Mouse (Mus musculus) spleen, adult 12 weeks (tissue): ENCODE results near the gene Nme6.
"Not testable (repeated sequence)": the region's sequence is repeated elsewhere in the genome, so short reads cannot be mapped to it uniquely, and the experiment has no call there.

Experiments
- DNase-seq: peaks from one replicate; pipeline ENCODE4 v3.0.0; 2022; ENCODE audit warnings: low spot score

Gene Nme6

GRCm38 (mm10) chr9:109832391-109833087 is at the start of gene Nme6:
TSS of gene Nme6 (plus strand) at chr9:109832749.
- peak; percentile 88 for DNase-seq

- DNase-seq = not testable (repeated sequence)
Observed at GRCm38 (mm10) chr9:109790570-109790969, 42.0 kb upstream of the Nme6 start, which contains the start of gene Fbxw27. TSS of gene Fbxw27 (minus strand) at chr9:109790670.

- no peak for DNase-seq
Observed at GRCm38 (mm10) chr9:109795221-109795620, 37.3 kb upstream of the Nme6 start.

DNA sequence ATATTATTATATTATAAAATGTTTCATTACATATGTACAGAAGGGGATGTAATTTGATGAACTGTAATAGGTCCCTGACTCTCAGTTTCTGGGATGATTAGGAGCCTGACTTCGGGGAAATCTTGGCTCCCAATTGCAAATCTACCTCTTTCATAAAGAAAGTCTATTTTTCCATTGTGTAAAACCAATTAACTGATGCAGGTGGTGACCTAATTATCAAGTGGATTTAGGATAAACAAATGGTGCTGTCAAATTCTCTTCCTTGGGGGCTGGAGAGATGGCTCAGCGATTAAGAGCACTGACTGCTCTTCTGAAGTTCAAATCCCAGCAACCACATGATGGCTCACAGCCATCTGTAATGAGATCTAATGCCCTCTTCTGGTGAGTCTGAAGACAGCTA is 36.7 kb upstream of the Nme6 start:
- DNase-seq = no peak

DNA sequence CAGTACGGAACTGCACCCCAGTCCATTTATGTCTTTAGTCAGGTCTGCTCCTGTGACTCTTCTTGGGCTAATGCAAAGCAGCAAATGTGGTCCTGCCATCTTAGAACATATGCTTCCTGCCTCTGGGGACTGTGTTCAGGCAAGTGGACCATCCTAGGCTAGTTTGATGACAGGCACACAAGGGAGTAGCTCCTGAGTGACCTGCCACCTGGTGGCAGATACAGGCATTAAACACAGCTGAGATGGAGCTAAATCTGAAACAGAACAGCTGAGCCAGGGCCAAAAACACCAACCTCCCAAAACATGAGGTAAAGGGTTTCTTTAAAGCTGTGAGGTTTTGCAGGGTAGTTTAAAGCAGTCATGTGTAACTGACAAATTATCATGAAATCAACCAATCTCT is 34.5 kb upstream of the Nme6 start:
- no peak for DNase-seq

GRCm38 (mm10) chr9:109805596-109805995 is 27.0 kb upstream of the Nme6 start:
- DNase-seq = not testable (repeated sequence)

DNA sequence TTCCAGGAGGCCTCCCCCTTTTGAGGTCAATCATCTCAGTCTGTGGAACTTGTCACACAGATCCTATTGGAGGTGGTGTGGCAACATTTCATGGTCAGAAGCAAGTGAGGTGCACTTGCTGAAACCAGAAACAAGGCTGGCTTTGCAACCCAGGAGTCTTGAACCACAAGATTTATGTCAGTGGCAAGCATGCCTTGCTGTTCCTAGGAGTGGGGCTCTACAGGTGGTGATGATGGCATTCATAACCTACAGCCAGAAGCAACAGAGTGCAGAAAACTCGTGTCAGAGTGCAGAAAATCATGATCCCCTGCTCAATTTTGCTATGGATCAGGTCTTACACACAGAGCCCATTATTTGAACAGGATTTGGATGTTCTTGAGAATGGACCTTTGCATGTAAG is 26.3 kb upstream of the Nme6 start:
- no peak for DNase-seq

GRCm38 (mm10) chr9:109806695-109807293 is 25.8 kb upstream of the Nme6 start:
- no peak for DNase-seq

DNA sequence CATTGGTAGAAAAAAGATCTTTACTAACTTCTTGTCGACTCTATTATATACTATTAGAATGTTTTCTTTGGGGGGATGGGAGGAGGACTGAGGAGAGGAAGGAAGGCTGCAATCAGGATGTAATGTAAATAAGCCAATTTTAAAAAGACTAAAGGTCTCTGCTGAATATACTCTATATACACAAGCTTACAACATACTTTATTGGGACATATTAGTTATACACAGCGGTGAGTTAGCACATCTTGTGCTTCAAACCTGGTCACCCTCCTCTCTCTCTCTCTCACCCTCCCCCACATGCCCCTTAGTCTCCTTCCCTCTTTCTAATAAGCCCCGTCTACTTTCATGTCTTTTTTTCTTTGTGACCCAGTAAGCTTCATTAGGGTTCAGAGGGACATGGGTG is 24.7 kb upstream of the Nme6 start:
- no peak for DNase-seq

GRCm38 (mm10) chr9:109811980-109812379 is 20.6 kb upstream of the Nme6 start, which contains the start of gene Spink8:
TSS of gene Spink8 (plus strand) at chr9:109812280.
- no peak for DNase-seq

DNA sequence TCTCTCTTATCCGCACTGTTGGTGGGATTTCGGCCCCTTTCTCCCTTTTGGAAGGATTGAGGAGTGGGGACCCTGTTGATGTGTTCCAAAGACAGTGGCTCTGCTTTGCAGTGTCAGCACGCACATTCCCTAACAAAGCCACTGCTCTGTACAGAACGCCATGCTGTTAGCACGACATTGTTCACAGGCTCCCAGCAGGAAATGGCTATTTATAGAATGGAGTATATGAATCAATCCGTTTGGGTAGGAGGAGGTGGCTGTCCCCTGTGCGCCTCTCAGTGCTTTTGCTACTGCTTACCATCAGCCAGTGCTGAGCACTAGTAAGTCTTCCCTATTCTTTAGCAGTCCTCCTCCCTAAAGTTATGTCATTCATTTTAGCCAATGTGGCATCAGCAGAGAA is 19.1 kb upstream of the Nme6 start:
- DNase-seq = no peak

GRCm38 (mm10) chr9:109816341-109816740 is 16.2 kb upstream of the Nme6 start:
- DNase-seq = no peak

- DNase-seq = no peak
Observed at GRCm38 (mm10) chr9:109825739-109826138, 6.8 kb upstream of the Nme6 start.

GRCm38 (mm10) chr9:109826181-109826580 is 6.4 kb upstream of the Nme6 start:
- DNase-seq = no peak

GRCm38 (mm10) chr9:109833088-109833412 is 501 bp downstream of the Nme6 start:
- DNase-seq = no peak

- DNase-seq = no peak
Observed at GRCm38 (mm10) chr9:109849312-109849758, 16.8 kb downstream of the Nme6 start, which contains the start of gene Camp. TSS of gene Camp (minus strand) at chr9:109849617.

DNA sequence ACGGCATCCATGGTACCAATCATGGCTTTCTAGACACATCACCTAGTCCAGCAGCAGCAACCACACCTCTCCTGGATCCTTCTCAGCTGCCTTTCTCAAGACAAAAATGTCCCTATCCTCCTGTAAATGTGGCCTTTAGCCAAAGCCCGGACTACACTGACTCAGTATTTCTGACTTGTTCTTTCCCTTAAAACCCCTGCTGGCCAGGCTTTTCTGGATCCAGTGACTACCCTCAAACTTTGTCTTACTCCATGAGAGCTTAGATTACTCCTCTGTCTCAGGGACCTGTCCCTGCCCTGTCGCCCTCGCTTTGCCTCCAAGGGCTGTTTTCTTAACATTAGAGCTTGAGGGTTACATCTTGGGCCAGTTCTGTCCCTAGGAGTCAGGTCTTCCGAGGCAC is 17.6 kb downstream of the Nme6 start:
- no peak for DNase-seq

- DNase-seq = no peak
Observed at GRCm38 (mm10) chr9:109854341-109854740, 21.8 kb downstream of the Nme6 start.

DNA sequence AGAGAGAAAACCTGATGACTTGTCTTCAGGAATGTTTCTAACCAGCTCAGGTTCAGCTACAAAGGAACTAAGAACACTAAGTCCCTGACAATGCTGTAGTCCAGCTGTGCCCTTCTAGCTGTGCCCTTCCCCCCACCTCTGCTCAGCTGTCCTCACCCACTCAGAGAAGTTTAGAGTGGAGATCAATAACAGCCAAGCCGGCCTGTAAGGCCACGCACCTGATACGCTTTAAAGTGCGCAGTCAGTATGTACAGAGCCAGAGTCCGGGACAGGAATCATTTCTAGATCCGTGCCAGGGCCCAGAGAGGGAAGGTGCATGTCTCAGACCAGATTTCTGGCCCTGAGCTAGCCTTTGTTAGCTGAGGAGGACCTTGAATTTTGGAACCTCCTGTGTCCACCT is 23.4 kb downstream of the Nme6 start:
- no peak for DNase-seq

GRCm38 (mm10) chr9:109862397-109863044 is 30.0 kb downstream of the Nme6 start:
- peak; percentile 72 for DNase-seq

GRCm38 (mm10) chr9:109863085-109863484 is 30.5 kb downstream of the Nme6 start:
- DNase-seq = no peak

- no peak for DNase-seq
Observed at GRCm38 (mm10) chr9:109866218-109866617, 33.7 kb downstream of the Nme6 start.

- no peak for DNase-seq
Observed at GRCm38 (mm10) chr9:109870983-109871572, 38.5 kb downstream of the Nme6 start.
